Mouse (Mus musculus): Measurements from ENCODE around the gene S1pr2.

The S1pr2 gene

DNA sequence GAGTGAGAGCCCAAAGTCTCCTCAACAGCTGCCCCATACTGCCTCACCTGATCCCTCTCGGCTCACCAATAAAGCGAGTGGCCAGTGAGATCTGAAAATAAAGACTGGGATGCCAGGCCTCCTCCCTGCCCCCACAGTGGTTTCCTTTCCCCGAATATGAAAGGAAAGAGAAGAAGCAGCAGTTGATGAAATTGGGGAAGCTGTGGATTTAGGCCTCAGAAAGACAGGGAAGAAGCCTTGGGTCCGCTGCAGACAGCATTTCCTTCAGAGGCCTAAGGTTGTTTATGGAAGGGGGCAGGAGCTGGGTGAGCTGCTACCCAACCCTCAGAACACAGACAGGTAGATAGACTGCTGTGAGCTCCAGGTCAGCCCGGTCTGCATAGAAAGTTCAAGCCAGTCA lies 9.8 kb downstream of the S1pr2 start:
- DNase-seq (ENCODE audit: low spot score): no peak

GRCm38 (mm10) chr9:20966008-20966407 lies 10.6 kb downstream of the S1pr2 start:
- DNase-seq (ENCODE audit: low spot score): no peak

DNA sequence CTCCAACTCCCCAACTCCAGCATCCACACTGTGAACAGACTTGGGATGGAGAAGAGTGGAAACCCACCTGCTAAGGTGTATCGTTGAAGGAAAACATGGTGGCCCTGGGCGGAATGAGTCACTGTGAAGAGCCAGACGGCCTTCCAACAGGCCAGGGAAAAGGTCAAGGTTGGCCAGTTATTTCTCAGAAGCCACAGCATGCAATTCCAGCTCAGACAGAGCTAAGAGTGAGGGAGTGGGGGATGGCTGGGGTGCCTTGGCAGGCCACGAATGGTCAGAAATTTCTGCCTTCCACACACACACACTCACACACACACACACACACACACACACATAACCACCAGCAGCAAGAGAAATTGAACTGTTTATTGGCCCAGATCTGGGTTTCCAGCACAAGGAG lies 11.0 kb downstream of the S1pr2 start:
- no peak for DNase-seq (ENCODE audit: low spot score)

- no peak for DNase-seq (ENCODE audit: low spot score)
Measured at GRCm38 (mm10) chr9:20961557-20961956, 15.0 kb downstream of the S1pr2 start.

GRCm38 (mm10) chr9:20959430-20959938 lies 17.1 kb downstream of the S1pr2 start, which contains the start of gene Dnmt1:
Gene Dnmt1, minus strand, starts transcription at chr9:20959888.
- DNase-seq (ENCODE audit: low spot score): no peak

- DNase-seq (ENCODE audit: low spot score): no peak
Measured at GRCm38 (mm10) chr9:20956989-20957388, 19.6 kb downstream of the S1pr2 start.

DNA sequence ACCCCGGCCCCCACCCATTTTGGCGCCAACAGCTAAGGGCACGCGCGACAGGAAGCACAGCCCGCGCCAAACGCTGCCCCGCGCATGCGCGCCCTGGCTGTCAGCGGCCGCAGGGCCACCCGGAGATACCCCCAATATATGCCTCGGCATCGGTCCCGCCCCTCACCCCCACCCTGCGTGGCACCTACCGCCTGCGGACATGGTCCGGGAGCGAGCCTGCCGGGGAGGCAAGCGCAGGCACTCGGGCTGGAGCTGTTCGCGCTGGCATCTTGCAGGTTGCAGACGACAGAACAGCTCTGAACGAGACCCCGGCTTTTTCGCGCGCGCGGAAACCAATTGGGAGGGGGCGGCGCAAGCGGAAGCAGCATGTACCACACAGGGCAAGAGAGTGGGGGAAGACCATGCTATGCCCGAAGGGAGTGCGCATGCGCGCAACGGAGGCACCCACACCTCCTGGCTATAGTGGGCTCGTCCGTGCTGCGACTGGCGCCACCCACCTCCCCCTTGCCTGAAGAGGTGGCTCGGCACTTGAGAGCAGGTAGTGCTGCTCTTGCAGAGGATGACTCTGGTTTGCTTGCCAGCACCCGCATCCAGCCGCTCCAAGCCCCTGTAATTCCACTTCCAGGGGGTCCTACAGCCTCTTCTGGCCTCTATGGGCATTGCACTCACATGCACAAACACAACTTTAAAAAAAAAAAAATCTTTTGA lies 23.9 kb downstream of the S1pr2 start:
- peak; percentile 93 for DNase-seq (ENCODE audit: low spot score)

DNA sequence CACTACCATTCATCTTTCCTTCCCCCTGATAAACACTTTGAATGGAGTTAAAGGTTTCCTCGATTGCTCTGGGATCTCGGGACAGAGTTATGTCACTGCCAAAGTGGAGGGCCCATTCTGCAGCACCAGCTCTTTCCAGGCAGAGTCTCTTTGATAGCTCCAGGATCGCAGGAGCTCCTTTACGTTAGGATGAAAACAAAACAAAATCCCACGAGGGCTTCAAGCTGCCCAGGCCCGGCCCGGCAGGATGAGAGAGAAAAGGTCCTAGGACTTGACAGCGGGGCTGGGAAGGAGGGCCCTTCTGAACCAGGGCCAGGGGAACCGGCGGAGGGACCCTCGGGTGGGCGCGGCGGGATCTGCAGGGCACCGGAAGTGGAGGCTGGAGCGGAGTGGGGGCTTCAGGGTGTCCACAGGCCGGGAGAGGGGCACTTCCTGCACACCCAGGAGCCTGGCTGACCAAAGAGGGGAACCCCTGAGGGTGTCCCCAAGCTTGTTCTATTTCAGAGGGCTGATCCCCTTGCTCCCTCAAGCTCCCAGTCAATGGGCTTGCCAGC lies 24.5 kb downstream of the S1pr2 start:
- DNase-seq (ENCODE audit: low spot score): peak; percentile 25

DNA sequence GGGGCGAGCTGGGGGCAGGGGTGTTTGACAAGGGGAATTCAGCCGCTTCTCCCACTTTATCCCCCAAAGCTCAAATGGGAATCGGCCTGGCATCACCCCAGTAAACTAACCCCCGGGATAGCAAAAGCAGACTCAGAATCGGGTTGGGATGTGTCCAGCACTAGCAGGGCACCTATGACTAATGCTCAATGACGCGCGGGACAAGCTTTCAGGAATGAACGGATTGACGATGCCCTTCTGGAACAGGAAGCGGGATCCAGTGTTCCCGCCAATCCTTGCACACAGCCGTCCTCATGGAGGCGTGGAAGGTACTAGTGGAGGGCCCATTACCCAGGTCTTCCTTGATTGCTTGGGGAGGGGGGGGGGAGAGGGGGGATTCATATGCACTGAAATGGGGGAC lies 25.1 kb downstream of the S1pr2 start:
- peak; percentile 70 for DNase-seq (ENCODE audit: low spot score)

DNA sequence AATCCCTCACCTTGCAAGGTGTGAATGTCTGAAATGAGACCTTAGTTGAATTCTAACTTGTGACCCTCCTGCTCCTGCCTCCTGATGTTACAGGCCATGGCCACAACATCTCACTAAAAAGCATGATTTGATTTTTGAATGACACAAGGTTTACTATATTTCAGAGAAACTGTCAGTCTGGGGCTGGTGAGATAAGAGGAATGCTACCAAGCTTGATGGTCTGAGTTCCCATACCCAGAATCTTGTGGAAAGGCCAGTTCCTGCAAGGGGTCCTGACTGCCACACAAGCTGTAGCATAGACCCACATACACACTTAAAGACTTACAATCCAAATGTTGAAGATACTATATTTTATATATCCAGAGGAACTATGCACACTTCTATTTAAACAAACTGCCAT lies 26.2 kb downstream of the S1pr2 start:
- DNase-seq (ENCODE audit: low spot score): no peak

DNA sequence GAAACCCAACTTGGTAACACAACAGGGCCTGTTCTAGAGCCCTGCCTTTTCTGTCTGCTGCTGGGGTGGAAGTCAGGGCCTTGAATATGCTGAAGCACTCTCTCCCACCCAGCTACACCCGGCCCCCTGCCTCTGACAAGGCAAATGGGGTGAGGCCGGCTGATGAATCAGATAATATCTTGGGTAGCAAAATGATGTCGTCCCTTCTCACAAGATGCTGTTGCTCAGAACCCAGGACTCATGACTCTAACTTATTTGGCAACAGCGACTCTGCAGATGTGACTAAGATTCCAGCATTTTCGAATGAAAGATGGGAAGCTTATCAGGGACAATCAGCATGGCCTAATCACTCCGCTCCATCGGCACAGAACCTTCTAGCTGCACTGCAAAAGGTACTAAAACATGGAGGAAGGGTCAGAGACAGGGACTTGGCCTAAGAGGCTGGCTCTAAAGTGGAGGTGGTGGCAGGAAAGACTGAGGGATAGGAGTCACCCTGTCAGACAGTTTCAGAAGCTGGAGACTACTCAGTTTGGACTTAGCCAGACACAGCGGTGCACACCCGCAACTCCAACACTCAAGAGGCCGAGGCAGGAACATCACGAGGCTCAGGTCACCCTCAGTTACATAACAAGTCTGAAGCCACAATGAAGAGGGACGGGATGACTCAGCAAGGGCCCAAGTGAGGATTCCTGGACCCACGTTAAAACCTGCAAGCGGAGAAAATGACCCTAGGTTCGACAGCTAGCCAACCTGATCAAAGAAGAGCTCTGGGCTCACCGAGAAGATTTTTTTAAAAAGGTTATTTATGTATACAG lies 30.3 kb downstream of the S1pr2 start:
- DNase-seq (ENCODE audit: low spot score): no peak

- DNase-seq (ENCODE audit: low spot score): peak; percentile 16
Measured at GRCm38 (mm10) chr9:20944697-20945370, 31.7 kb downstream of the S1pr2 start.

DNA sequence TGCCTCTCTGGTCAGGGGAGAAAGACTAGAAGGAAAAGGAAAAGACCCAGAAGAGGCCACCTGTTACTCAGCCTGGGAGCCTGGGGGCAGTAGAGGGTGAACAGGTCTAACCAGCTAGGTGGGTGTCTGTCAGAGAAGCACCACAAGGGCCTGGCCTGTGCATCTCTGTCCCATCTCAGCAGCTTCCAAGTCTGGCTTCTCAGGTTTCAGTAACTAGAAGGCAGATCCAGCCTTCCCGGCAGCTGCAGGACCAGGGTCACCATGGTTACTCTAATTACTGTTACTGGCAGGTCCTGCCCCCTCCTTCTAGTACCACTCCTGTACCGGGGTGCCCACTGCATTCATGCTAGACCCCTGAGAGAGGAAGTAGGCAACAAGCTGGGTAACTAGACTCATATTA lies 32.7 kb downstream of the S1pr2 start:
- peak; percentile 64 for DNase-seq (ENCODE audit: low spot score)

DNA sequence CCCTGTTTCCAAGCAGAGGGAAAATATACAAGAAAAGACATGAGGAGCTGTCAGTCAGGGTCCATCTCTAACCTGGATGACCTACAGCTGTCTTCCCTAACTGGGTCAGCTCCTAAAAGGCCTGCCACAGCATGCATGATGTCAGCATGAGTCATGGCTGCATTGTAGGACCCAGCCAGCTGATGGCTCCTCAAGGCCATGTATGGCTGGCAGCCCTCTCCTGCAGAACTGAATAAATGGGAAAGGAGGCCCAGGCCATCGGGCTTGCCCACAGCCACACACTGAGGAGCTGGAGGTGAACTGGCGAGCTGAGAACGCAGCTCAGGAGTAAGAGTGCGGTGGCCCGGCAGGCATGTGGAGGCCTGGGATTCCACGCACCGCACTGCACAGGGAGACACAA lies 33.2 kb downstream of the S1pr2 start:
- peak; percentile 72 for DNase-seq (ENCODE audit: low spot score)

- DNase-seq (ENCODE audit: low spot score): no peak
Measured at GRCm38 (mm10) chr9:20923258-20923657, 53.3 kb downstream of the S1pr2 start.

- no peak for DNase-seq (ENCODE audit: low spot score)
Measured at GRCm38 (mm10) chr9:20916160-20916559, 60.4 kb downstream of the S1pr2 start.

All from MN1 (cell line).